Mouse (Mus musculus) lung, adult 2 months (tissue): ENCODE measurements around the gene Cblc.

Experiments used
- CTCF ChIP-seq: fragments of 200-500 bp; IDR thresholded peaks from 2 replicates; pipeline ENCODE4 v1.5.1; 2011; ENCODE audit warnings: mild to moderate bottlenecking, low read length, control low read depth; ENCODE audit not compliant: insufficient read depth
- POLR2A ChIP-seq: fragments of 200-500 bp; IDR thresholded peaks from 2 replicates; pipeline ENCODE4 v1.6.1; 2011; ENCODE audit warnings: low read depth, mild to moderate bottlenecking, control low read depth, low read length, borderline replicate concordance; ENCODE audit errors: extremely low read depth

- TF ChIP-seq CTCF (no peak), POLR2A (no peak)
Measured at GRCm38 (mm10) chr7:19754065-19754464, 42.5 kb downstream of the Cblc start.
